Comparison of ENCODE assay signal across 8 mouse cellular contexts in the genomic region with DNA sequence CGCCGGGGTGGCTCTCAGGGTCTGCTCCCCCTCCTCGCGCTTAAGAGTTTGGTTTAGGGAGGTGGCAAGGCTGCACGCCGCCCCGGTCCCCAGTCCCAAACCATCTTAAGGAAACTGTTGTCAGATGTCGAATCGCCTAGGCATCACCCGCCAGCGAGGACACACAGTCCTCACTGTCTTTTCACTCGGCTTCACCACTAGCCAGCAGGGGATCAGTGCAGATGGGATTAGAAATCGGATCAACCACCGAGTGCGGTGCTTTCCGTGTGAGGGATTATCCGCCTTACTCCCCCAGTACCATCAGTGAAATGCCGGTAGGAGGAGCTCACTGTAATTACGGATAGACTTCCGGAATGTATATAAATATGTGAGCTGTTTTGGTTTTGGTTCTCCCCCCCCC. TPM values are rescaled to one million over a fixed set of nuclear protein-coding genes. Genes with fewer than 3 reads are reported as not detected.
DNase-seq lines count a peak whose midpoint lies in the region; ATAC-seq and TF ChIP-seq lines count a peak whose summit lies in the region.

No protein-coding gene starts in this region.

- peak; percentile 39; the same call in 1 of the 2 replicates for ATAC-seq in erythroid progenitor cell, adult 5-6 weeks (replicated peaks; ENCODE audit: low FRiP score, poor library complexity, severe bottlenecking)
- peak; percentile 9; the same call in 1 of the 2 replicates for ATAC-seq in neutrophil, adult 5-6 weeks (ENCODE audit: extremely low read depth, insufficient number of reproducible peaks, low FRiP score, poor library complexity, severe bottlenecking)

- peak overlapping the region; percentile 95 for H3K27ac ChIP-seq in heart, adult 2 months
- H3K27ac ChIP-seq in thymus, adult 2 months (ENCODE audit: control insufficient read depth, insufficient read depth, low read length): peak overlapping the region; percentile 68

- no peak for DNase-seq in heart, adult 2 months
- DNase-seq in heart, postnatal 25 days (ENCODE audit: low spot score): no peak
- DNase-seq in thymus, adult 2 months: no peak
- DNase-seq in thymus, adult 18-20 months: no peak
- DNase-seq in liver: peak; percentile 50
- DNase-seq in urinary bladder, postnatal 4 days (ENCODE audit: low spot score in 2 of 2): no peak

- TF ChIP-seq CTCF in heart, adult 2 months (IDR thresholded peaks at IDR 0.05): no peak; the same call in 1 of the 2 replicates
- TF ChIP-seq CTCF in thymus, adult 2 months (IDR thresholded peaks at IDR 0.05; ENCODE audit: borderline replicate concordance, control insufficient read depth, extremely low read depth, insufficient read depth, low read length, poor library complexity): no peak

- H3K4me3 ChIP-seq in heart, adult 2 months: peak overlapping the region; percentile 99
- peak overlapping the region; percentile 69 for H3K4me3 ChIP-seq in thymus, adult 2 months (ENCODE audit: control insufficient read depth, insufficient read depth, low read length)

- no peaks in the 10 kb centered on the region for H3K27me3 ChIP-seq in heart, adult 2 months (ENCODE audit: control insufficient read depth, insufficient read depth, low read length)
- no peaks in the 10 kb centered on the region for H3K27me3 ChIP-seq in thymus, adult 2 months (ENCODE audit: control insufficient read depth, insufficient read depth, low read length)

- no peak for TF ChIP-seq EP300 in heart, adult 2 months (IDR thresholded peaks at IDR 0.05; ENCODE audit: insufficient read depth, low read depth, low read length)

- H3K36me3 ChIP-seq in heart, adult 2 months (ENCODE audit: control insufficient read depth, insufficient read depth, low read length): no peaks in the 10 kb centered on the region
- no peaks in the 10 kb centered on the region for H3K36me3 ChIP-seq in thymus, adult 2 months (ENCODE audit: control insufficient read depth, insufficient read depth, low read length)

- H3K9ac ChIP-seq in heart, adult 2 months (ENCODE audit: low read depth, low read length): peak overlapping the region; percentile 88

- WGBS in heart, adult 2 months: 0% methylated on average over 20 of the region's 20 CpGs
- under 1% methylated on average over 20 of the region's 20 CpGs for WGBS in thymus, adult 2 months

- H3K79me2 ChIP-seq in heart, adult 2 months (replicated peaks; ENCODE audit: control insufficient read depth, insufficient read depth, low read length): no peaks in the 10 kb centered on the region

- intact Hi-C loops in heart, adult 2 months (cut with DNase I): loop anchor here (1.0 to 10.0 kb wide), 4 partner anchors 18 to 261 kb away; a partner anchor contains a TSS
- intact Hi-C loops in heart, postnatal 25 days (cut with DNase I): loop anchor here (2.0 to 10.0 kb wide), 3 partner anchors 37 to 261 kb away; a partner anchor contains a TSS

- peaks cover 2% of the 10 kb centered on the region; the same call in 1 of the 2 replicates for H3K4me1 ChIP-seq in heart, adult 2 months (ENCODE audit: control insufficient read depth, insufficient read depth, low read length)
- no peaks in the 10 kb centered on the region for H3K4me1 ChIP-seq in thymus, adult 2 months (replicated peaks; ENCODE audit: control insufficient read depth, insufficient read depth, low read length)

- TF ChIP-seq POLR2A in heart, adult 2 months (IDR thresholded peaks at IDR 0.05; ENCODE audit: insufficient read depth, low read depth, low read length): no peak
- TF ChIP-seq POLR2A in thymus, adult 2 months (IDR thresholded peaks at IDR 0.05; ENCODE audit: control insufficient read depth, extremely low read depth, insufficient read depth, low read length, poor library complexity): no peak

RNA-seq across cellular contexts. Expression of a gene that starts 0.4 kb away (rescaled TPM):
- total RNA-seq in heart, adult 2 months (2021): 1 to 10 TPM; 3.8 to 4.9 TPM
- polyA plus RNA-seq in heart, adult 2 months (2012; rRNA removed): 2.6 and 3.1 TPM in 2 replicates
- 1 to 10 TPM; 4.6 to 5.8 TPM for total RNA-seq in heart, postnatal 25 days (2021)
- 4.2 and 5.4 TPM in 2 replicates for polyA plus RNA-seq in thymus, adult 2 months (2012; rRNA removed)
- total RNA-seq in erythroid progenitor cell, adult 5-6 weeks (2015; ENCODE audit: low replicate concordance): 11.5 and 16.8 TPM in 2 replicates
- total RNA-seq in erythroid progenitor cell, adult 5-6 weeks (2017; ENCODE audit: low replicate concordance): 31.4 and 31.5 TPM in 2 replicates
- total RNA-seq in neutrophil, adult 5-6 weeks (2017): 31.4 and 46.9 TPM in 2 replicates

RNA-seq across cellular contexts. Expression of a gene that starts 37.9 kb away (rescaled TPM):
- 1 to 10 TPM; 7.9 to 8.5 TPM for total RNA-seq in heart, adult 2 months (2021)
- 3.2 and 3.9 TPM in 2 replicates for polyA plus RNA-seq in heart, adult 2 months (2012; rRNA removed)
- total RNA-seq in heart, postnatal 25 days (2021): 10 to 100 TPM in 1 of 2 experiments, 1 to 10 TPM in 1; 9.0 to 11.0 TPM
- polyA plus RNA-seq in thymus, adult 2 months (2012; rRNA removed): 31.0 and 36.3 TPM in 2 replicates
- 11.2 and 13.0 TPM in 2 replicates for total RNA-seq in erythroid progenitor cell, adult 5-6 weeks (2015; ENCODE audit: low replicate concordance)
- total RNA-seq in erythroid progenitor cell, adult 5-6 weeks (2017; ENCODE audit: low replicate concordance): 14.4 and 15.7 TPM in 2 replicates
- 41.9 and 45.7 TPM in 2 replicates for total RNA-seq in neutrophil, adult 5-6 weeks (2017)
